Mouse (Mus musculus): ENCODE data around the gene Mfsd4a. TPM values are rescaled to one million over a fixed set of nuclear protein-coding genes. Genes with fewer than 3 reads are reported as not detected.
A peak's percentile ranks its signal among the peaks of the same experiment; 100 is the strongest.

Gene Mfsd4a
- total RNA-seq, 2 experiments from 2014 or later = 1.2 to 1.4 TPM

GRCm38 (mm10) chr1:132026925-132027646, 40.8 kb downstream of the Mfsd4a start:
- intact Hi-C loops (cut with DNase I) = no loop called here
- no peak for DNase-seq

GRCm38 (mm10) chr1:132022107-132022506, 45.8 kb downstream of the Mfsd4a start:
- DNase-seq = no peak
- intact Hi-C loops (cut with DNase I) = no loop called here

DNA sequence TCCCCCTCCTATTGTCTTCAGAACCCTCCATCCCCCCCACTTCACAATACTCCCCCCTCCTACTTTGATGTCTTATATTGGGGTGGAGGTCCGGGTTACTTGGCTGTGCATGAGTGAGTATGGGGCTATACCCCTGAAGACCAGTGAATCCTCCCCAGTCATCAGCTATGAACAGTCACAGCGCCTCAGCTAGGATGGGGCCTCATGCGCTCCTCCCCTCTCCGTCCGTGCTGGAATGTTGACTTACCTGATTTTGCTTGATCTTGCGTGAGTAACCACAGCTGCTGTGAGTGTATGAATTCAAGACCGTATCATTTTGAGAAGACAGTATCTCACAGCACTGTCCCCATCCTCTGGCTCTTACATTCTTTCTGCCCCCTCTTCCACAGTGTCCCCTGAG, 48.0 kb downstream of the Mfsd4a start:
- intact Hi-C loops (cut with DNase I) = no loop called here
- no peak for DNase-seq

DNA sequence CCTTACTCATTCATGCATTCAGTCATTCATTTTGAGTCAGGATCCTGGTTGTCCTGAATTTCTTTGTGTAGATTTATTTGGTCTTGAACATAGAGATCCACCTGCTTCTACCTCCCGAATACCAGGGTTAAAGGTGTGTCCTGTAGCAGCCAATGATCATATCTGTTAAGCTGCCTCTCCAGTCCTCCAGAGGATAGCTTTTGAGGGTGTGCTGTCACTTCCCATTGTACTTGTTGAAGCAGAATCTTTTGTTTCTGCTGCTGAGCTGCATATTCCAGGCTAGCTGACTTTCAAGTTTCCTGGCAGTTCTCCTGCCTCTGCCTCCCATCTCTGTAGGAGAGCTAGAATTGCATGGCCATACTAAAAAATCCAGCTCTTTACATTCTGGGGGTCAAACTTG, 51.2 kb downstream of the Mfsd4a start:
- DNase-seq = no peak
- intact Hi-C loops (cut with DNase I) = no loop called here

DNA sequence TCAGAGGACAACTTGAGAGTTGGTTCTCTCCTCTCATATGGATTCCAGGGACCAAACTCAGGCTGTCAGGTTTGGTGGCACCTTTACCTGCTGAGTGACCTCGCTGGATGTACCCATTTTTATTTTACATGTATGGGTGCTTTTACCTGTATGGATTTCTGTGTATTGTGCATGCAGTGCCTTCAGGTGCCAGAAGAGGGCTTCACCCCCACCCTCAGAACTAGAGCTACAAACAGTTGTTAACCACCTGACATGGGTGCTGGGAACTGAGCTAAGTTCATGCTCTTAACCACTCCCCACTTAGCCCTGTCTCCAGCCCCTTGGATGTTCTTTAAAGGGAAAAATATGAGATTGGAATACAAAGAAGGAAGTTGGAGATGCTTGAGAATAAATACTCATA, 53.1 kb downstream of the Mfsd4a start:
- no peak for DNase-seq
- intact Hi-C loops (cut with DNase I) = no loop called here

DNA sequence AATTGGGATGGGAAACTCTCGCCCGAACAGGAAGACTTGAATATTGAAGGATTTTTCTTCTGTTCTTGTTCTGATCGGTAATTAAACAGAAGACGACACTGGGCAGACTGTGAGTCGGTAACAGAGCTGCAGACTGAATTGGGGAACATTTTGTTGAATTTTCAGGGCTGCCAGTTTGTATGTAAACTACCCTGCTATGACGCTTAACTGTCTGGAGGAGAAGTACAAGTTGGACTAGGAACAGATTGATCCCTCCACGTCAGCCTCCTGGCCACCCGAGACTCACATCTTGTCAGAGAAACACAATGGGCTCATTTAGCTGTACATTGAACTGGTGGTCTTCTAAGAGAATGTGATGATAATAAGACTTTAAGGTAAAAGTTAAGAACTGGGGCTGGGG, 55.0 kb downstream of the Mfsd4a start:
- intact Hi-C loops (cut with DNase I) = no loop called here
- no peak for DNase-seq

GRCm38 (mm10) chr1:132011785-132012184, 56.1 kb downstream of the Mfsd4a start:
- no peak for DNase-seq
- intact Hi-C loops (cut with DNase I) = no loop called here

GRCm38 (mm10) chr1:132010632-132011501, 57.0 kb downstream of the Mfsd4a start:
- no peak for DNase-seq
- intact Hi-C loops (cut with DNase I) = no loop called here

GRCm38 (mm10) chr1:132008881-132009644, 58.8 kb downstream of the Mfsd4a start:
- intact Hi-C loops (cut with DNase I) = loop anchor here (2.0 kb wide), 1 partner anchor 32 kb away; no protein-coding TSS in a partner anchor

DNA sequence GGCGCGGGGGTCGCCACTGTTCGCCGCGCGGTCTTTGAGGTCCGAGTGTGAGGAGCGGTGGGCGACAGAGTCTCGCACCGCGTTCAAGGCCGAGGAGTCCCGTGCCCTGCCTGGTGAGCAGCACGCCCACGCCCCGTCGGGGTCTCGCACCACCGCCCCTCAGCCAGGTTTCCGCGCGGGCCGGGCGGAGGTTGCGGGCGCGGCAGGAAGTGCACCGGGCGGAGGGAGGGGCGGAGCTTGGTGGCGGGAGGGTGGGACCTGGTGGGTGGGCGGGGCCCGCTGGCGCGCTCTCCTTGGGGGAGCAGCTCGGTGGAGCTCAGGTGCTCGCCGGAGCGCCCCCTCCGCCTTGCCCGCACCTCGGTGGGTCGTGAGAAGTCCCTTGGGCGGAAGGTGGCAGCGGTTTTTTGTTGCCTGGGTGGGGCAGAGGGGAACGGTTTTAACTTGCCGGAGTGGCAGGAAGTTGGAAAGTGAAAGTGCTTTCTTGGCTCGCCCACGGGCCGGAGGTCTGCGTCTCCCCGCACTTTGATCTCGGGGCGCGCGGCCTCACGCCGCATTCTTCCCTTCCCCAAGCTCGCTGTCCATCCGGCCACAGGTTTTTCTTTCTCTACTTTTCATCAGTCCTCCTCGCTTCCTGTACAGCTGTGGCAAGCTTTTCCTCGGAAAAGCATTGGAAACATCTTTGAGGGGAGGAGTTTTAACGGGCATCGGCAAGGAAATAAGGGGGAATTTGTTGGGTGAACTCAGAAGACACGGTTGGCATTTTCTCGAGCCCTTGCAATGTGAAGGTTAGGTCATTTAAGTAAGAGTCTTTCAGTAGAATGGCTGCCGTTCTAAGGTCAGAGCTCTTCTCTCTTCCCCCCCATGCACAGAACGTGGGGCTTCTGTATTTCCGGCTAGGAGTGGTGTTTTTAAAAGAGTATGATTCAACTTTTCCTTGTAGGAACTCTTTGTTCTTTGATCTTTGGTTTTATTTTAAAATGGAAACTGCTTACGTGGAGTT, 59.7 kb downstream of the Mfsd4a start:
- intact Hi-C loops (cut with DNase I) = loop anchor here (2.0 kb wide), 1 partner anchor 33 kb away; no protein-coding TSS in a partner anchor
- DNase-seq = peak; percentile 91

More at GRCm38 (mm10) chr1:132008881-132009644, 58.8 kb downstream of the Mfsd4a start:
- no peak for DNase-seq

- intact Hi-C loops (cut with DNase I) = no loop called here
Measured at GRCm38 (mm10) chr1:132007282-132007815, 60.5 kb downstream of the Mfsd4a start, which contains the start of gene Elk4. TSS of gene Elk4 (plus strand) at chr1:132007607.

GRCm38 (mm10) chr1:132006721-132007120, 61.1 kb downstream of the Mfsd4a start:
- intact Hi-C loops (cut with DNase I) = no loop called here
- no peak for DNase-seq

More at GRCm38 (mm10) chr1:132007282-132007815, 60.5 kb downstream of the Mfsd4a start, which contains the start of gene Elk4:
- DNase-seq = peak; percentile 95 to 96

DNA sequence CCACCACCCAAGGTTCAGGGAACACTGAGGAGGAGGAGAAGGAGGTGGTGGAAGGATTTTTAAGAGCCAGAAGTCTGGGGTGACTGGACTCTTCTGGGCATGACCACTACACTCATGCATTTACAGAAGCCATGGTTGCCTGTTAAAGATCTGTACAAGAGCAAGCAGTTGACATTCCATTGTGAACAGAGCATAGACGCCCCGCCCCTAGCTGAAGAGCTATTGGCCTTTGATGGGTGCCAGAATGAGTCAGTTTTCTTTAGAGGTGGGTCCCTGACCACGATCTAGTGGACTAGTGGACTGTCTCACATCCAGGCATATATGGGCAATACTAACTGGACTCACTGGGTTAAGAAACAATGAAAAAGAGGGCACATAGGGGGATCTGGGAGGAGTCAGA, 61.8 kb downstream of the Mfsd4a start:
- DNase-seq = no peak
- intact Hi-C loops (cut with DNase I) = no loop called here

DNA sequence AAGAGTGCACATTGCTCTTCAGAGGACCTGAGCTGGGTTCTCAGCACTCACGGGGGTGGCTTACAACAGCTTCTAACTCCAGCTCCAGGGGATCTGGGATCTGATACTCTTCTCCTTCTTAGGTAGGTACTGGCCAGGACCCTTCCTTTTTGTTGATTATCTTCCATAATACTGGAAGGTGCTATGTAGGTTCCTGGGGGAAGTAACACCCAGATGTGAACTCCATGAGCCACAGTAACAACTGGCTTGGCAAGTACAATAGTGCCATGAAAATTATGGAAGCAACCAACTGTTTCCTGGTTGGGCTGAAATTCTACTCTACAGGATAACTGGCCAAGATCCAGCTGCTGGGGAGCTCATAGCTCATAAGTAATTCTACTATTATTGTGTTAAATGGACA, 62.4 kb downstream of the Mfsd4a start:
- intact Hi-C loops (cut with DNase I) = no loop called here
- DNase-seq = no peak

DNA sequence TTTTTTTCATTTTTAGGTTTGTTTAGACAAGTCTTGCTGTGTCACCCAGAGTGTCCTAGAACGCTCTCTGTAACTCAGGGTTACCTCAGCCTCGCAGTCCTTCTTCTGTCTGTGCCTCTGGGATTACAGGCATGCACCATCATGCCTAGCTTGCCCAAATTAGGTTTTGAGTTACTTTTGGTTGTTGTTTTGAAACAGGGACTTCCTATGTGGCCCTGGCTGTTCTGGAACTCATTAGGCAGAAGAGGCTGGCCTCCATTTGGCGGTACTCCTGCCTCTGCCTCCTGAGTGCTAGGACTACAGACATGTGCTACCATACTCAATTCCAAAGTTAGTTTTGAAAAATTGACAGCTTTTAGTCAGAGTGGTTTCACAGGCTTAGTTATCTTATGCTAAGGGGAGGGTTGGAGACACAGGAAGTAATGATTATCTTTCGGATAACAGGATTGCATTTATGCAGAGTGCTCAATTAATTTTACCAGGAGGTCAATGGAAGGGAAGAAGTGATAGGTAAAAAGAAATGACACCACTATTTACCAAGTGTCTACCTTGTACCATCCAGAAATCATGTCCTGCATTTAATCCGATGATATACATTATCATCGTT, 63.2 kb downstream of the Mfsd4a start:
- intact Hi-C loops (cut with DNase I) = no loop called here
- no peak for DNase-seq

DNA sequence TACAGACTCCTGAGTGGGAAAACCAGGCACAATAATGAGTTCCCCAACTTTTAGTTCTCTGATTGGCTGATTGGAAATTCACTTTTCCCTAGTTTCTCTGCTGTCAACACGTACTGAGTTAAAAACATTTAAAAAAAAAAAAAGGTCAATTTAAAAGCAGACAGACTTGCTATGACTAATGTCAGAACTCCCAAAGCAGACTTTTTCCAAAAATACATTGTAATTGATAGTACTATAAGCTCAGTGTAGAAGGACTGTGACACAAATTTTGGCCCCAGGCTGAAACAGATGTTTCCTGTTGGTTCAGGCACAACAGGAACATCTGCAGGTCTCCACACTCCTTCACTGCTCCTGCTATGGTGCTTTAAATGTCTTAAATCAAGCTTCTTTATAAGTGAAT, 64.0 kb downstream of the Mfsd4a start:
- intact Hi-C loops (cut with DNase I) = no loop called here

GRCm38 (mm10) chr1:132003111-132003510, 64.8 kb downstream of the Mfsd4a start:
- intact Hi-C loops (cut with DNase I) = no loop called here
- no peak for DNase-seq

More for the DNA sequence above, 64.0 kb downstream of the Mfsd4a start:
- DNase-seq = peak; percentile 40 to 62

DNA sequence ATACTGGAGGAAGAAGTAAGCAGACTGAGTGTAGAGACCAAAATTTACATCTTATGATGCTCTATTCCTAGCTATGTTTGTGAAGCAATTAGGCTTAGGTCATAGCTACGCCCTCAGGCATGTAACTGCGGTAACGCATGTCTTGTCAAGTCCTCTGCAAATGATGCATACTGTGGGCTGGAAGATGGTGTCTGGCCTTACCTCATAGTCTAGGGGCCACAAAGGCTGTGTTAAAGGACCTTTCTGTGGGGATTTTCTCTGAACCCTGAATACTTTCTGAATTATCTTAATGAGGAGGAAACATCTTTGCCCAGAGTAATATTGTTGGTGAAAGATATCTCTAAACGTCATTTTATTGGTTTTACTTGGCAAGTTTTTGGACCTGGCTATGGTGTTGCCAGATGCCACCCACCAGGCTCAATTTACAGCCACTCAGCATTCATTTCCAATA, 66.0 kb downstream of the Mfsd4a start:
- no peak for DNase-seq
- intact Hi-C loops (cut with DNase I) = no loop called here

GRCm38 (mm10) chr1:132000506-132000905, 67.4 kb downstream of the Mfsd4a start:
- intact Hi-C loops (cut with DNase I) = no loop called here
- no peak for DNase-seq
